In the genomic region with DNA sequence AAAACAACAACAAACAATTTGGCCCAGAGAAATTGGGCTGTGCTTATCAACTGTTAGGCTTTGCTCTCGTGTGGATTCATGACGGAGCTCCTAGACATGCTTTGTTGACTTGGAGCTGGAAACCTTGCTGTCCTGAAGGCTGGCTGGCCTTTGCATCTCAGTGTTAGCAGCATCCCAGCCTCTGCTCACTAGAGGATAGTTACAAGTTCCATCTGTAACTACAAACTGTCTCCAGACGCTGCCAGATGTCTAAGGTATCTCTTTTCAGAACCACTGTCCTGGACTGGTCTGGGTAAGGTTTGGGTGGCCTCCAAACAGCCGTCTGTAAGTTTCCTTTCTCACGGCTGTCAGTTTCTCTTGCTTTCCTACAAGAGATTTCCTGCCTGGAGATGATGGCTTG, we compare ENCODE assay signal across 21 mouse cellular contexts. TPM values are rescaled to one million over a fixed set of nuclear protein-coding genes. Genes with fewer than 3 reads are reported as not detected.
DNase-seq lines count a peak whose midpoint lies in the region; ATAC-seq and TF ChIP-seq lines count a peak whose summit lies in the region.
"Had no signal": no experiment of that assay in that cellular context is flagged by ENCODE, and none has a peak within 500 bp of the region (broad histone marks: within the 10 kb centered on the region; RNA-seq: fewer than 3 reads in every experiment).

No protein-coding gene starts in this region.

- no peaks in the 10 kb centered on the region for H3K36me3 ChIP-seq in heart, embryonic 16.5 days (ENCODE audit: control insufficient read depth, insufficient read depth)
- no peaks in the 10 kb centered on the region for H3K36me3 ChIP-seq in stomach, embryonic 16.5 days (ENCODE audit: control insufficient read depth, insufficient read depth, low read length)
- no peaks in the 10 kb centered on the region for H3K36me3 ChIP-seq in stomach, postnatal 0 days (ENCODE audit: control insufficient read depth, insufficient read depth, low read length)
- H3K36me3 ChIP-seq in hindbrain, embryonic 13.5 days = no peaks in the 10 kb centered on the region
- H3K36me3 ChIP-seq: embryonic facial prominence, embryonic 12.5 days; hindbrain, embryonic 12.5 days; limb, embryonic 13.5 days had no signal

- H3K4me2 ChIP-seq in heart, embryonic 16.5 days (ENCODE audit: low read depth, low read length) = no peak overlapping the region
- no peak overlapping the region for H3K4me2 ChIP-seq in stomach, embryonic 16.5 days (ENCODE audit: low read depth, low read length)
- no peak overlapping the region for H3K4me2 ChIP-seq in stomach, postnatal 0 days (replicated peaks; ENCODE audit: low read depth)
- no peak overlapping the region for H3K4me2 ChIP-seq in hindbrain, embryonic 13.5 days
- H3K4me2 ChIP-seq: embryonic facial prominence, embryonic 12.5 days; hindbrain, embryonic 12.5 days; limb, embryonic 13.5 days; liver, embryonic 11.5 days had no signal

- DNase-seq in gastrocnemius, adult 2 months = peak; percentile 40
- no peak for DNase-seq in gastrocnemius, postnatal 14 days
- DNase-seq in heart, postnatal 25 days (ENCODE audit: low spot score) = no peak
- DNase-seq in stomach, postnatal 0 days (ENCODE audit: low spot score) = no peak
- DNase-seq: cerebellum, adult 9-11 months; liver, postnatal 0 days; thymus, postnatal 14 days had no signal

- no peak for TF ChIP-seq CTCF in gastrocnemius, adult 2 months (IDR thresholded peaks at IDR 0.05)
- no peak for TF ChIP-seq CTCF in stomach, postnatal 0 days (IDR thresholded peaks at IDR 0.05; ENCODE audit: low read depth)

- peaks cover 14% of the 10 kb centered on the region for H3K4me1 ChIP-seq in heart, embryonic 16.5 days (ENCODE audit: control insufficient read depth, insufficient read depth, low read length)
- H3K4me1 ChIP-seq in stomach, embryonic 16.5 days (ENCODE audit: control insufficient read depth, insufficient read depth, low read length) = peaks cover 2% of the 10 kb centered on the region
- H3K4me1 ChIP-seq in stomach, postnatal 0 days (replicated peaks; ENCODE audit: control insufficient read depth, insufficient read depth) = no peaks in the 10 kb centered on the region
- no peaks in the 10 kb centered on the region for H3K4me1 ChIP-seq in hindbrain, embryonic 13.5 days (replicated peaks)
- H3K4me1 ChIP-seq: hindbrain, embryonic 12.5 days had no signal

- 42% methylated on average over 5 of the region's 5 CpGs for WGBS in heart, embryonic 16.5 days
- 45% methylated on average over 5 of the region's 5 CpGs for WGBS in stomach, embryonic 16.5 days
- WGBS in stomach, postnatal 0 days = 41% methylated on average over 5 of the region's 5 CpGs
- 81% methylated on average over 5 of the region's 5 CpGs for WGBS in hindbrain, embryonic 13.5 days

- no peak for TF ChIP-seq EP300 in stomach, postnatal 0 days (optimal IDR thresholded peaks at IDR 0.05)

- ATAC-seq in heart, embryonic 16.5 days (replicated peaks; ENCODE audit: extremely low read depth, insufficient read depth, low FRiP score) = no peak
- ATAC-seq in stomach, embryonic 16.5 days (ENCODE audit: insufficient read depth, low FRiP score) = peak; percentile 13; the same call in 1 of the 2 replicates
- ATAC-seq in stomach, postnatal 0 days (ENCODE audit: low FRiP score, low TSS enrichment) = no peak
- no peak for ATAC-seq in megakaryocyte-erythroid progenitor cell, adult 5-6 weeks (replicated peaks; ENCODE audit: low FRiP score, low TSS enrichment, poor library complexity, severe bottlenecking)
- no peak for ATAC-seq in hindbrain, embryonic 13.5 days (ENCODE audit: low FRiP score)
- ATAC-seq: forebrain, embryonic 14.5 days; intestine, embryonic 16.5 days; liver, postnatal 0 days; Patski had no signal

- H3K4me3 ChIP-seq in gastrocnemius, adult 2 months = no peak overlapping the region
- H3K4me3 ChIP-seq in heart, embryonic 16.5 days (ENCODE audit: low read length) = no peak overlapping the region
- no peak overlapping the region for H3K4me3 ChIP-seq in stomach, embryonic 16.5 days (replicated peaks; ENCODE audit: low read length)
- H3K4me3 ChIP-seq in stomach, postnatal 0 days (ENCODE audit: low read depth, low read length) = no peak overlapping the region
- no peak overlapping the region for H3K4me3 ChIP-seq in hindbrain, embryonic 13.5 days
- H3K4me3 ChIP-seq: embryonic facial prominence, embryonic 12.5 days; hindbrain, embryonic 12.5 days; limb, embryonic 13.5 days had no signal

- H3K9me3 ChIP-seq in heart, embryonic 16.5 days (replicated peaks; ENCODE audit: control insufficient read depth, low read length) = no peaks in the 10 kb centered on the region
- H3K9me3 ChIP-seq in stomach, embryonic 16.5 days (replicated peaks; ENCODE audit: control insufficient read depth, low read length) = no peaks in the 10 kb centered on the region
- H3K9me3 ChIP-seq in stomach, postnatal 0 days (ENCODE audit: control insufficient read depth, low read length) = no peaks in the 10 kb centered on the region
- H3K9me3 ChIP-seq in hindbrain, embryonic 13.5 days = no peaks in the 10 kb centered on the region
- H3K9me3 ChIP-seq: embryonic facial prominence, embryonic 12.5 days; hindbrain, embryonic 12.5 days; limb, embryonic 13.5 days had no signal

- intact Hi-C loops in gastrocnemius, adult 2 months (cut with DNase I) = loop anchor here (10.0 kb wide), 1 partner anchor 77 kb away; no protein-coding TSS in a partner anchor
- intact Hi-C loops in gastrocnemius, postnatal 14 days (cut with DNase I; ENCODE audit: low total_unique reads) = no loop called here
- intact Hi-C loops in heart, postnatal 25 days (cut with DNase I) = no loop called here

- H3K27me3 ChIP-seq in heart, embryonic 16.5 days (ENCODE audit: control insufficient read depth, insufficient read depth, low read length) = no peaks in the 10 kb centered on the region
- no peaks in the 10 kb centered on the region for H3K27me3 ChIP-seq in stomach, embryonic 16.5 days (ENCODE audit: control insufficient read depth, insufficient read depth, low read length)
- no peaks in the 10 kb centered on the region for H3K27me3 ChIP-seq in stomach, postnatal 0 days (ENCODE audit: control insufficient read depth, insufficient read depth, low read length)
- H3K27me3 ChIP-seq in hindbrain, embryonic 13.5 days = no peaks in the 10 kb centered on the region
- H3K27me3 ChIP-seq: embryonic facial prominence, embryonic 12.5 days; hindbrain, embryonic 12.5 days; limb, embryonic 13.5 days; Patski had no signal

- H3K27ac ChIP-seq in gastrocnemius, adult 2 months = peak overlapping the region; percentile 38; the same call in 1 of the 2 replicates
- 0 out of 2 replicates have a peak overlapping the region, but pooled peaks have one; percentile 14 for H3K27ac ChIP-seq in heart, embryonic 16.5 days (ENCODE audit: low read length)
- no peak overlapping the region for H3K27ac ChIP-seq in stomach, embryonic 16.5 days (ENCODE audit: low read length)
- no peak overlapping the region for H3K27ac ChIP-seq in stomach, postnatal 0 days (replicated peaks)
- H3K27ac ChIP-seq in hindbrain, embryonic 13.5 days = no peak overlapping the region
- H3K27ac ChIP-seq: embryonic facial prominence, embryonic 12.5 days; hindbrain, embryonic 12.5 days; kidney, postnatal 0 days; limb, embryonic 13.5 days had no signal

- no peak overlapping the region for H3K9ac ChIP-seq in heart, embryonic 16.5 days (ENCODE audit: low read length)
- H3K9ac ChIP-seq in stomach, embryonic 16.5 days (ENCODE audit: low read length) = no peak overlapping the region
- H3K9ac ChIP-seq in stomach, postnatal 0 days (ENCODE audit: low read length) = no peak overlapping the region
- no peak overlapping the region for H3K9ac ChIP-seq in hindbrain, embryonic 13.5 days
- H3K9ac ChIP-seq: embryonic facial prominence, embryonic 12.5 days; hindbrain, embryonic 12.5 days; limb, embryonic 13.5 days; liver, postnatal 0 days had no signal

RNA-seq across cellular contexts. Expression of a gene that starts 20.2 kb away (rescaled TPM):
- 10 to 100 TPM in 1 of 2 experiments, 1 to 10 TPM in 1; 9.9 to 10.7 TPM for total RNA-seq in gastrocnemius, adult 2 months (2021)
- total RNA-seq in gastrocnemius, postnatal 14 days (2021) = 1 to 10 TPM; 8.2 to 9.7 TPM
- 16.1 and 20.4 TPM in 2 replicates for polyA plus RNA-seq in heart, embryonic 16.5 days (2015; fragmentation: Nextera tagmentation; extraction: Ambion mirVana)
- 1 to 10 TPM; 8.9 to 9.7 TPM for total RNA-seq in heart, postnatal 25 days (2021)
- 24.1 and 25.2 TPM in 2 replicates for polyA plus RNA-seq in stomach, embryonic 16.5 days (2015; fragmentation: Nextera tagmentation; extraction: Ambion mirVana)
- 13.0 and 13.9 TPM in 2 replicates for polyA plus RNA-seq in stomach, postnatal 0 days (2015; fragmentation: Nextera tagmentation; extraction: Ambion mirVana)
- 35.9 and 49.9 TPM in 2 replicates for total RNA-seq in megakaryocyte-erythroid progenitor cell, adult 5-6 weeks (2014; fragmentation: Nextera tagmentation)
- total RNA-seq in megakaryocyte-erythroid progenitor cell, adult 5-6 weeks (2017) = 117 TPM in 2 replicates
- polyA plus RNA-seq in hindbrain, embryonic 13.5 days (2015; fragmentation: Nextera tagmentation; extraction: Ambion mirVana) = 24.5 and 24.7 TPM in 2 replicates

RNA-seq across cellular contexts. Expression of a gene that starts 33.4 kb away (rescaled TPM):
- total RNA-seq in gastrocnemius, adult 2 months (2021) = 1 to 10 TPM in 1 of 2 experiments, under 1 TPM in 1; 0.67 to 1.6 TPM
- 1 to 10 TPM in 1 of 2 experiments, under 1 TPM in 1; 0.80 to 1.3 TPM for total RNA-seq in gastrocnemius, postnatal 14 days (2021)
- polyA plus RNA-seq in heart, embryonic 16.5 days (2015; fragmentation: Nextera tagmentation; extraction: Ambion mirVana) = 0.14 and 0.92 TPM in 2 replicates
- total RNA-seq in heart, postnatal 25 days (2021) = under 1 TPM; 0.23 to 0.36 TPM
- polyA plus RNA-seq in stomach, embryonic 16.5 days (2015; fragmentation: Nextera tagmentation; extraction: Ambion mirVana) = 9.1 and 9.9 TPM in 2 replicates
- polyA plus RNA-seq in stomach, postnatal 0 days (2015; fragmentation: Nextera tagmentation; extraction: Ambion mirVana) = 5.4 and 6.5 TPM in 2 replicates
- not detected in 2 replicates for total RNA-seq in megakaryocyte-erythroid progenitor cell, adult 5-6 weeks (2014; fragmentation: Nextera tagmentation)
- not detected in 2 replicates for total RNA-seq in megakaryocyte-erythroid progenitor cell, adult 5-6 weeks (2017)
- 0.06 and 0.25 TPM in 2 replicates for polyA plus RNA-seq in hindbrain, embryonic 13.5 days (2015; fragmentation: Nextera tagmentation; extraction: Ambion mirVana)
- total RNA-seq: MEL; monocyte, adult 5-6 weeks had no signal

Comparison
In these comparisons a context has a peak if more than half of its experiments do, and no peak if none do; other contexts are left out.
1. H3K27ac ChIP-seq: peak in gastrocnemius, adult 2 months (single experiment) and heart, embryonic 16.5 days (single experiment); none in stomach, embryonic 16.5 days (single experiment), stomach, postnatal 0 days (single experiment) and hindbrain, embryonic 13.5 days (single experiment).